Mouse (Mus musculus): ENCODE measurements around the gene Try4. TPM values are rescaled to one million over a fixed set of nuclear protein-coding genes. Genes with fewer than 3 reads are reported as not detected.
"Not testable (repeated sequence)": the region's sequence is repeated elsewhere in the genome, so short reads cannot be mapped to it uniquely, and the experiment has no call there.

The Try4 gene
- not detected in 2 replicates for polyA plus RNA-seq (2015; fragmentation: Nextera tagmentation; extraction: Ambion mirVana)

DNA sequence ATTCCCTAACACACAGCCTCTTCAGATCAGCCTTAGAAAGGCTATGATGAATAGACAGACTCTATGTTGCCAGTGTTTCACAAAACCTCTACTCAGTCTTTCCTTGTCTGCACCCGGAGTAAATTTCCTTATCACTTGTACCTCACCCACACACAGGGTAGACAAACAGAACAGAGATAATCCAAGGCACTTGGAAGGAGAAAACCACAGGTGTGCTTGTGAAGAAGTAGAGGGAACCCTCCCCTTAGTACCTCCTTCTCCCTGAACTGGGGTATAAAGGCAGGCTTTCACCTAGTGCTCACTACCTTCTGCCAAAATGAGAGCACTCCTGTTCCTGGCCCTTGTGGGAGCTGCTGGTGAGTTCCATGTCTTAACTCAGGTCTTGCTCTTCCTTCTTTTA is at the start of gene Try4:
Try4 (plus strand) TSS at position 301 of the 400 bp plus-strand sequence.
- H3K4me3 ChIP-seq = no peak within 1 kb of the TSS
- H3K4me2 ChIP-seq = no peak within 1 kb of the TSS
- no peak for ATAC-seq
- H3K9ac ChIP-seq = no peak within 1 kb of the TSS
- H3K9me3 ChIP-seq (replicated peaks) = no peaks in the 10 kb centered on the region
- 85% methylated on average over 1 of the region's 1 CpGs for WGBS
- H3K27me3 ChIP-seq = no peaks in the 10 kb centered on the region
- no peaks in the 10 kb centered on the region for H3K36me3 ChIP-seq (ENCODE audit: poor library complexity, severe bottlenecking)
- no peaks in the 10 kb centered on the region for H3K4me1 ChIP-seq
- H3K27ac ChIP-seq = no peak within 1 kb of the TSS

DNA sequence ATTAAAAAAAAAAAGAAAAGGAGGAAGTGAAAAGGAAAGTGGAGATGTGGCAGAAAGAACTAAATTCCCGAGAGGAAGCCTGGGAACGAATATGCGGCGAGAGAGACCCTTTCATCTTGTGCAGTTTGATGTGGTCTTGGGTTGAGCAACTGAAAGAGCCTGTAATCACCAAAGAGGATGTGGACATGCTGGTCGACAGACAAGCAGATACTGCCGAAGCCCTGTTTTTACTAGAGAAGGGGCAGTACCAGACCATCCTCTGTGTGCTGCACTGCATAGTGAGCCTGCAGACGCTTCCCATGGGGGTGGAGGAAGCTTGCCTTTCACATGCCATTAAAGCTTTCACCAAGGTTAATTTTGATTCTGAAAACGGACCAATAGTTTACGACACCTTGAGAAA is 48.8 kb upstream of the Try4 start:
- not testable (repeated sequence) for H3K36me3 ChIP-seq (ENCODE audit: poor library complexity, severe bottlenecking); H3K27ac ChIP-seq; H3K9ac ChIP-seq; H3K9me3 ChIP-seq (replicated peaks); H3K4me2 ChIP-seq; H3K27me3 ChIP-seq; ATAC-seq; H3K4me1 ChIP-seq; H3K4me3 ChIP-seq
- 88% methylated on average over 9 of the region's 9 CpGs for whole genome bisulfite sequencing

DNA sequence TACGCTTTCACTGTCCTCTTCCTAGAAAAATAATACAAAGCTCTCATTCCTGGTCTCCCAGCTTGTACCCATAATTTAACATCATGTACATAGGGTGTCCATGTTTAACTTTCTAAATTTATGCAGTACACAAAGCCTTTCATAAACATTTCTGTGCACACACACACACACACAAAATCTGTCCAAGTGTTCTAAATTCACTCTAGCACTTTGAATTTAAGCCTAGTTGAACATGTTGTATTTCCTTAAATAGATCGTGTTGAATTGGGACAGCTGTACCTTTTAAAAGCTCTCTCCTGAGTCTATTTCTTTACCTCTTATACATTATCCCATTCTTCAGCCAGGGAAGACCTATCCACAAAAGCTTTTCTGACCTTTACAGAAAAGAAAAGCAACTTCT is 45.6 kb upstream of the Try4 start:
- Histone ChIP-seq H3K27me3 (no peaks in the 10 kb centered on the region), H3K4me2 (no peak overlapping the region), H3K9me3 (replicated peaks) (no peaks in the 10 kb centered on the region), H3K36me3 (ENCODE audit: poor library complexity, severe bottlenecking) (no peaks in the 10 kb centered on the region), H3K4me1 (no peaks in the 10 kb centered on the region), H3K9ac (no peak overlapping the region), H3K4me3 (no peak overlapping the region), H3K27ac (no peak overlapping the region)
- WGBS = 89% methylated on average over 2 of the region's 2 CpGs
- ATAC-seq = no peak

DNA sequence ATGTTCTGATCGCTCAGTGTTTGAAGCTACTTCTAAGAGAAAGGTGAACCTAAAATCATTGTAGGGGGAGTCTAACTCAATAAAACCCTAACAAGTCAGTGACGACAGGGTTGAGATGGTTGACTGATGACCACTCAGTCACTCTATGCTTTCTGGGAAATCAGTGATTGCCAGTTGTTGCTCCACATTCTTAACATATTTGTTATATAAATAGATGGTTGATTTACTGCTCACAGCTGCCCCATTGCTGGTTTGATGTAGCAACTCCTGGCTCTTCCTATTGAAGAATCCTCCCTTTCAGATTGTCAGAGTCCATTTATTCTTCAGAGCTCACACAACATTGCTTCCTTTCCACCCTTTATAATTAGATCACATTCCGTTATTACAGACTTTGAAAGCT is 44.6 kb upstream of the Try4 start:
- H3K4me3 ChIP-seq = no peak overlapping the region
- H3K4me1 ChIP-seq = no peaks in the 10 kb centered on the region
- H3K9ac ChIP-seq = no peak overlapping the region
- H3K9me3 ChIP-seq (replicated peaks) = no peaks in the 10 kb centered on the region
- no peaks in the 10 kb centered on the region for H3K27me3 ChIP-seq
- no peak overlapping the region for H3K27ac ChIP-seq
- WGBS = 90% methylated on average over 3 of the region's 3 CpGs
- ATAC-seq = no peak
- H3K4me2 ChIP-seq = no peak overlapping the region
- H3K36me3 ChIP-seq (ENCODE audit: poor library complexity, severe bottlenecking) = no peaks in the 10 kb centered on the region

DNA sequence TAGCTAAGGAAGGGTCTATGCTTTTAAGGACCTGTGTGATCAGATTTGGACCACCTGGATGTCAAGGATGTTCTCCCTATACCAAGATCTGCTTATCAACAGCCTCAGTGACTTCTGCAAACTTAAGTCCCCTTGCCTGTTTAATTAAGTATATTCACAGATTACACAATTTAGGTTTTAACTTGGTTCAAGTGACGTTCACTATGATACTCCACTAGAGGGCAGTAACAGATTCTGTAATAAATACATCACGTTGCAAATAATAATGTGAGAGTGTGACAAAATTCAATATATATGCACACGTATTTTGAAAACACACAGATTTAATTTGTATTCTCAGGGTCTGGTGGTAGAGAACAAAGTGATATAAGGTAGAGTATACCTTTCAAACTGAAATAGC is 39.3 kb upstream of the Try4 start:
- WGBS = 37% methylated on average over 3 of the region's 3 CpGs
- no peaks in the 10 kb centered on the region for H3K36me3 ChIP-seq (ENCODE audit: poor library complexity, severe bottlenecking)
- H3K4me3 ChIP-seq = no peak overlapping the region
- H3K27ac ChIP-seq = no peak overlapping the region
- no peaks in the 10 kb centered on the region; the same call in 1 of the 2 replicates for H3K9me3 ChIP-seq (replicated peaks)
- no peak for ATAC-seq
- H3K4me2 ChIP-seq = no peak overlapping the region
- H3K27me3 ChIP-seq = no peaks in the 10 kb centered on the region
- H3K4me1 ChIP-seq = no peaks in the 10 kb centered on the region
- H3K9ac ChIP-seq = no peak overlapping the region

DNA sequence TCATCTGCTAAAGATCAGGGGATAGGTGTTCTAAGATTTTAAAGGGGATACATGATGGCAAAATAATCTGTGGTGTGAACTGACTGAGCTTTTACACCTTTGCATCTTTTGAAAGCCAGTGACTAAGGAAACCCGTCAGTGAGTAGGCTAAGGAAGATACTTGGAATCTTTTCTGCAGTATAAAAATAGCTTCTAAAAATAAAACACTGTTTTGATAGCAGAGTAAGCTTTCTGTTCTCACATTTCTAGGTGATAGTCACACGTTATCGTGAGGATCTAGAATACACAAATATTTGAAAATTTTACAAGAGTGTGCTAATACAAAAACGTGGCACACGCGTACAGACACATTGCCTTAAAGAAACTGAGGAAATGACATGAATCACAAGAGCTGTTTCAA is 35.9 kb upstream of the Try4 start:
- Histone ChIP-seq H3K4me1 (no peaks in the 10 kb centered on the region), H3K27ac (no peak overlapping the region), H3K4me3 (no peak overlapping the region), H3K4me2 (no peak overlapping the region), H3K9me3 (replicated peaks) (no peaks in the 10 kb centered on the region; the same call in 1 of the 2 replicates), H3K27me3 (no peaks in the 10 kb centered on the region), H3K36me3 (ENCODE audit: poor library complexity, severe bottlenecking) (no peaks in the 10 kb centered on the region), H3K9ac (no peak overlapping the region)
- no peak for ATAC-seq
- 88% methylated on average over 6 of the region's 6 CpGs for WGBS

DNA sequence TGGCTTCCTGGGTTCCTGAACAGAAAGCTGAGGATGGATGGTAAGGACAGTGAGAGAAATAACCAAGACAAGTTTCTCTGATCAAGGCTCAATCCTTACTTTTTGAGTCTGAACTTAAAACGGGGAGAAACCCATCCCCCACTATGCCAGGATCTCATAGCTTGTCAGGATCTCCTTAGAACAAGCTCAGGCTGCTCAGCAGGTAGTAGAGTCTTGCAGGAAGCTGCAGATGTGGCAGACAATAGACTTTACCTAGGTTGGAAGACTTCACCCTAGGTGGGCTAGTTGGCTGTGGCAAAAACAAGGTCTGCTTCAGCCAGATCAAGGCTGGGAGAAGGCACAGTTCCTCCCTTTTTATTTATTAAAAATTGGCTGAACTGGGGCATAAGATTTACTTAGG is 3.8 kb upstream of the Try4 start:
- Histone ChIP-seq H3K27ac (no peak overlapping the region), H3K4me1 (no peaks in the 10 kb centered on the region), H3K27me3 (no peaks in the 10 kb centered on the region), H3K4me2 (no peak overlapping the region), H3K4me3 (no peak overlapping the region), H3K9me3 (replicated peaks) (no peaks in the 10 kb centered on the region), H3K9ac (no peak overlapping the region), H3K36me3 (ENCODE audit: poor library complexity, severe bottlenecking) (no peaks in the 10 kb centered on the region)
- no peak for ATAC-seq
- 14% methylated on average over 1 of the region's 1 CpGs for WGBS

DNA sequence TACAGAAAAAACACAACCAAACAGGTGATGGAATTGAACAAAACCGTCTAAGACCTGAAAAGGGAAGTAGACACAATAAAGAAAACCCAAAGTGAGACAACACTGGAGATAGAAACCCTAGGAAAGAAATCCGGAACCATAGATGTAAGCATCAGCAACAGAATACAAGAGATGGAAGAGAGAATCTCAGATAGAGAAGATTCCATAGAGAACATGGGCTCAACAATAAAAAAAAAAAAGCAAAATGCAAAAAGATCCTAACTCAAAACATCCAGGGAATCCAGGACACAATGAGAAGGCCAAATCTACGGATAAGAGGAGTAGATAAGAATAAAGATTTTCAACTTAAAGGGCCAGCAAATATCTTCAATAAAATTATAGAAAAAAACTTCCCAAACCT is 14.7 kb downstream of the Try4 start, which contains the start of gene Try5:
Try5 (minus strand) TSS at position 101 of the 400 bp plus-strand sequence.
- H3K4me2 ChIP-seq; ATAC-seq; H3K27me3 ChIP-seq; H3K27ac ChIP-seq; H3K4me1 ChIP-seq; H3K4me3 ChIP-seq; H3K36me3 ChIP-seq (ENCODE audit: poor library complexity, severe bottlenecking); H3K9me3 ChIP-seq (replicated peaks); H3K9ac ChIP-seq: not testable (repeated sequence)
- 75% methylated on average over 3 of the region's 3 CpGs for WGBS

DNA sequence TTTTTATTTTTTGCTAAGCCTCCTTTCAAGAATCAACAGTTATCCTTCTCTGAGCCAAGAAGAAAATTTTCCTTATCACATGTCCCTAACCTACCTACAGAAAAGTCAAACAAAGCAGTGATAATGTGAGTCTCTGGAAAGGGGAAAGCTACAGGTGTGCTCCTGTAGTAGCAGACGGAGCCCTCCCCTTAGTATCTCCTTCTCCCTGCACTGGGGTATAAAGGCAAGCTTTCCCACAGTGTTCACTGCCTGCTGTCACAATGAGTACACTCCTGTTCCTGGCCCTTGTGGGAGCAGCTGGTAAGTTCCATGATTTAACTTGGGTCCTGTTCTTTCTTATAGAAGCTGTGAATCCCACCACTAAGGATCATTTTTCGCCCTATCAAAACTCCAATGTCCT is 51.9 kb downstream of the Try4 start, which contains the start of gene Try10:
Try10 (plus strand) TSS at position 174 of the 400 bp plus-strand sequence.
- H3K27me3 ChIP-seq = no peaks in the 10 kb centered on the region
- no peaks in the 10 kb centered on the region for H3K36me3 ChIP-seq (ENCODE audit: poor library complexity, severe bottlenecking)
- no peaks in the 10 kb centered on the region for H3K4me1 ChIP-seq
- no peak within 1 kb of the TSS for H3K9ac ChIP-seq
- no peaks in the 10 kb centered on the region for H3K9me3 ChIP-seq (replicated peaks)
- no peak within 1 kb of the TSS for H3K4me2 ChIP-seq
- WGBS = 84% methylated on average over 2 of the region's 2 CpGs
- no peak within 1 kb of the TSS for H3K27ac ChIP-seq
- ATAC-seq = no peak
- H3K4me3 ChIP-seq = no peak within 1 kb of the TSS

Other genes with a start within 250 kb of the Try4 start
- gene Try5, start 14.6 kb downstream of the Try4 start, polyA plus RNA-seq (2015; fragmentation: Nextera tagmentation; extraction: Ambion mirVana) = not detected in 2 replicates
- not detected in 2 replicates for gene Try10, start 51.8 kb downstream of the Try4 start, polyA plus RNA-seq (2015; fragmentation: Nextera tagmentation; extraction: Ambion mirVana)
- gene Prss3, start 75.4 kb downstream of the Try4 start, polyA plus RNA-seq (2015; fragmentation: Nextera tagmentation; extraction: Ambion mirVana) = not detected in 2 replicates
- gene Gm5771, start 90.1 kb downstream of the Try4 start, polyA plus RNA-seq (2015; fragmentation: Nextera tagmentation; extraction: Ambion mirVana) = not detected in 2 replicates
- gene Gm10334, start 143.9 kb downstream of the Try4 start, polyA plus RNA-seq (2015; fragmentation: Nextera tagmentation; extraction: Ambion mirVana) = not detected in 2 replicates
- gene Prss1, start 156.7 kb downstream of the Try4 start, polyA plus RNA-seq (2015; fragmentation: Nextera tagmentation; extraction: Ambion mirVana) = 0.34 TPM in 1 of 2 replicates, not detected in the other
- gene Prss2, start 219.5 kb downstream of the Try4 start, polyA plus RNA-seq (2015; fragmentation: Nextera tagmentation; extraction: Ambion mirVana) = not detected in 2 replicates

All from forebrain, embryonic 13.5 days (tissue).